Mouse (Mus musculus): ENCODE data around the gene Lhfpl3.

Lhfpl3 gene

DNA sequence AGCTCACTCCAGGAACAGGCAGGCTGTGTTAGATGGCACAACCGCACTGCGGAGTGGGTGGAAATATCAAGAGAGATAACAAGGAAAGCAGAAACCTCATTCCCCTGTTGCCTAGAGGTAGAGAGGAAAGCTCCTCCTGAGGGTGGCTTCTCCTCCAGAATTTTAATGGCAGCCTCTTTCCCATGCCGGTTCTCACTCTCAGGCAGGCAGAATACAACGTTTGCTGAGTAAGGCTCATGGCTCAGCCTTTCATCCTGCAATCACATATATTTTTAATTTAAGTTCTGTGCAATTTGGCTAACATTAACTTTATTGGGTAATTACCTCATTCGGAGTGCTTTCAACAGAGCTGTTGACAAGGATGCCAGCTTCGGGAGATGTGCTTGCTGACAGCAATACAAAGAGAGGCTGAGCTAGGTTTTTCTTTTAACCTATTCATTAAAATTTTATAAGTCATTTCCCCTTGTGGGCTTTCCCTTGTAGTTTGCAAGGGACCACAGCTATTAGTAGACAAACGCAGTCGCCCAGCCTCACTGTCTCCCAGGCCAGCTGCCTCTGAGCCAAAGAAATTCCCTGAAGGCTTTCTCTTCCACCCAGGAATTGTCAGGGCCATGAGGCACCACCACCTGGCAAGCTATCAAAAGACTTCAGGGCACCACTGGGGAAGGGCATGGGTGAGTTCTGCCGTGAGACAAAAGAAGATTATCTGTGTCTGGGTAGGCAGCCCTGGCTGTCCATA is 394.5 kb downstream of the Lhfpl3 start:
- DNase-seq (ENCODE audit: extremely low read depth, low read depth) = no peak

DNA sequence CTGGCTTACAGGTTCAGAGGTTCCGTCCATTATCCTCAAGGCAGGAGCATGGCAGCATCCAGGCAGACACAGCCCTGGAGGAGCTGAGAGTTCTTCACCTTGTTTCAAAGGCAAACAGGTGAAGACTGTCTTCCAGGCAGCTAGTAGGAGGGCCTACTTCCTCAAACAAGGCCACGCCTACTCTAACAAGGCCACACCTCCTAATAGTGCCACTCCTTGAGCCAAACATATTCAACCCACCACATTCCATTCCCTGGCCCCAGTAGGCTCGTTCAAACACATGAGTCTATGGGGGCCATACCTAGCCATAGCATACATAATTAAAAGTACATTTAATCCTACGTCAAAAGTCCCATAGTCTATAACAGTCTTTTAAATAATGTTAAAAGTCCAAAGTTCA is 407.4 kb downstream of the Lhfpl3 start:
- no peak for DNase-seq (ENCODE audit: extremely low read depth, low read depth)

DNA sequence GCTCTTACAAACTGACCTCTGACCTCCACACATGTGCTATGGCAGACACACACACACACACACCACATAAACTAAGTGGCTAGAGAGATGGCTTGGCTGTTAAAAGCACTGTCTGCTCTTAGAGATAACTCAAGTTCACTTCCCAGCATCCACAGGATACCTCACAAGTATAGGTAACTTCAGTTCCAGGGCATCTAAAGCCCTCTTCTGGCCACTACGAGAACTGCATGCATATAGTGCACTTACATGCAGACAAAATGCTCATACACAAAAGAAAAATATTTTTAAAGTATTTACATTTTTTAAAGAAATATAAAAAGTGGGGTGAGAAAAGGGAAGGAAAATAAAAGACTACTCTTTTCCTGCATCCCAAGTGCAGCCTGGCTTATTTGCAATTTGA is 408.6 kb downstream of the Lhfpl3 start:
- peak; percentile 7 for DNase-seq (ENCODE audit: extremely low read depth, low read depth)

DNA sequence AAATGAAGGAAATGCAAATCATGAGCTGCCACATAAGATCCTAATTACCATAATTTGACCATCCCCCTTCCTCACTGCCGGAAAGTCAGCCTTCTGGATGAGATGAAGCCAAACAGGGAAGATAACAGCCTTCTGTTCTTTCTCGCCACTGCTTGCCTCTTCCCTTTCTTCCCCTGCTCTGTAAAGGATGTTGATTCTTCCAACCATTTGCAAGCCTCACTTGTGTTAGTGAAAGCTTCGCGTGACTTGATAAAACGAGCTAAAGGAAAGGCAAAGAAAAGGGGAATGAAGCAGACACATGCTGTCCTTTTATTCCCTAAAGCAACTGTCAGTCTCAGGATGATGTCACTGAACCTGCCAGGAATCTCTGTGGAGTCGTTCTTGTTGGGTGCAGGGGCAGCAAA is 420.1 kb downstream of the Lhfpl3 start:
- no peak for DNase-seq (ENCODE audit: extremely low read depth, low read depth)

DNA sequence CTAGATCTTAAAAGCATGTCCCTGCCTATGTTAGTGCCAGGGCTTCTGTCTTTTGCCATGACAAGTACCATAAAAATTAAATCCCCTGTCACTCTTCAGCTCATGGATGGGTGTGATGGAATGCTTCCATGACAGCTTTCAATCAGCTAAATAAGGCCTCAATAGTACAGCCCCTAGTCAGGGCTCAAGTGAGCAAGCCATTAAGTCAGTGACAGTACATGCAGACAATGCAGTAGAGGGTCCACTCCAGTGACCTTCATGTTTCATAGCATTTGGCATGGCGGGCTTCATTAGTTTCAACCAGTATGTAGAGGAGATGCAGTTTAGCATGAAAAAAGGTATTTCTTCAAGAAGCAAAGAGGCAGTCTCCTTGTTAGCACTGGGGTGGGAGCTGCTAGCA is 420.8 kb downstream of the Lhfpl3 start:
- DNase-seq (ENCODE audit: extremely low read depth, low read depth) = no peak

DNA sequence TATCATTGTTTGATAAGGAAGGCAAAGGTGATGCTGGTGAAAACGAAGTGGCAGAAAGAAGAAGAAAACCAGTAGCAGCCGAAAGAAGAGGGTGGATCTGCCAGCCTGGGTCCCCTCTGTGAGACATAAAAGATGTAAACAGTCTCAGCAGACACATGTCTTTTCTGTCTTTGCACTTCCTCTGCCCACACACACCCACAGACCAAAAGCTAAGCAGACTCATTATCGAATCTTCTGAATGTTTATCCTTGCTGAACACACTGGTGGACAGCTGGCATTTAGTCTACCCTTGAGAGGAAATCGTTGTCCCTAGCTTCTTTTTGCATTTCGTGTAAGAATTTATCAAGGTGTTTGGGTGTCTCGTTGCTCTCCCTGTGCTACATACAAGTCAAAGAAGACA is 443.8 kb downstream of the Lhfpl3 start:
- no peak for DNase-seq (ENCODE audit: extremely low read depth, low read depth)

DNA sequence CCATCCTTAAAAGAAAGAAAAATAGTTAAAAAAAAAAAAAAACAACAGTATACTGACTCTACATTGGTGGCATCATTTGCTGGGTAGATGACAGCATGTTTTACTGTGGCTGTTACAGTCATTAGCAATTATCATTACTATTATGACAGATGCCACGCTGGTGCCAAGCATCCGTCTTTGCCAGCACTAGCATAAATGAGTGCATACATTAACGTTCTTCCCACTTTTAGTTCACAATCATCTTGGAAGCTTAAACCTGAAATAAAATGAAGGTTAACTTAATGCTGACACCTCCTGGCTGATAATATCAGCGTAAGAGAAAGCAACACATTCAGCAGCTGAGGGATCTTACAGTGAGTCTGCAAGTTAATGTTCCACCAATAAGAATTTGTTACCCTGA is 451.0 kb downstream of the Lhfpl3 start:
- no peak for DNase-seq (ENCODE audit: extremely low read depth, low read depth)

DNA sequence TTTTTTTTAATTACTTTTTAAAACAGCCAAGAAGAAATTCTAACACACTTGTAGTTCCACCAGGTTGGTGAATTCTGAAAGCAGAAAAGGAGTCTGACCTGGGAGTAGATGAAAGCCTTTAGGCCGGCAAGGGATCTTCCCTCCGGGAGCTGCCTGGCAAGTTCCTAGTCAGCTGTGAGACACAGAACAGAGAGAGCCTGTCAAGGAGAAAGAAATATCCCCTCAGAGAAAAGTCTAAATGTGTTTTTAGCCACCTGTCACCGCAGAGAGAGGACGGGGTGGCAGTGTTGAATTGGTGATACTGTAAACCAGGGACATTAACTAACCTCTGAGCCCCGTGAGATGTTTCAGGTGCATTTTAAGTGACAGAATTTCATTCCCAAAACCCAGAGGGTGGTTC is 467.2 kb downstream of the Lhfpl3 start:
- DNase-seq (ENCODE audit: extremely low read depth, low read depth) = no peak

DNA sequence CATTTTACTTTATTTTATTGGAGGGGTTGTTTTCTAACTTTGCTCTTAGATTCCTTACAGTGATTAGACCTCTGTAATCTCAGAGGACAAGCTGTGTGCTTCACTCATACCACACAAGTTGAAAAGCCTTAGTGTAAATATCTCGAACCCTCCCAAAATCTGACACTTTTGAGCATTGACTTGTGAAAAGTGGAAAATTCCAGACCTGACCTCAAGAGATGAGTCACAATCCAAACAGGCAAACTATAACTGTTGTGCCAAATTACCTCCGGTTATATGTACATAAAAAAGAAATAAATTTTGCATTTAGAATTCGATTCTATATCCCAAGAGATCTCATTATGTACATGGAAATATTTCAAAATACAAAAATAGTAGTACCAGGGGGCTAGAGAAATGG is 468.8 kb downstream of the Lhfpl3 start:
- DNase-seq (ENCODE audit: extremely low read depth, low read depth) = no peak

DNA sequence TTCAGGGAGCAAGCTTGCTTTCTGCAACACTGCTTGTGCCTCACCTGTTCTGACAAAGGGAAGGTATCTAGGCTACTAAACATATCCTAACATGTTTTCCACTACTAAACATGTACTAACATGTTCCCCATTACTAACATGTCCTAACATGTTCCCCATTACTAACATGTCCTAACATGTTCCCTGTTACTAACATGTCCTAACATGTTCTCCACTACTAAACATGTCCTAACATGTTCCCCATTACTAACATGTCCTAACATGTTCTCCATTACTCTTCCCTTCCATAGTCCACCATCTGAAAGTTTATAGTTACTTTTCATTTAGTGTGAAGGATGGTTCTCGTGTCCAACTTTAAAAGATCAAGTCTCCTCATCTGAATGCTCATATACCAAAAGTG is 473.8 kb downstream of the Lhfpl3 start:
- no peak for DNase-seq (ENCODE audit: extremely low read depth, low read depth)

DNA sequence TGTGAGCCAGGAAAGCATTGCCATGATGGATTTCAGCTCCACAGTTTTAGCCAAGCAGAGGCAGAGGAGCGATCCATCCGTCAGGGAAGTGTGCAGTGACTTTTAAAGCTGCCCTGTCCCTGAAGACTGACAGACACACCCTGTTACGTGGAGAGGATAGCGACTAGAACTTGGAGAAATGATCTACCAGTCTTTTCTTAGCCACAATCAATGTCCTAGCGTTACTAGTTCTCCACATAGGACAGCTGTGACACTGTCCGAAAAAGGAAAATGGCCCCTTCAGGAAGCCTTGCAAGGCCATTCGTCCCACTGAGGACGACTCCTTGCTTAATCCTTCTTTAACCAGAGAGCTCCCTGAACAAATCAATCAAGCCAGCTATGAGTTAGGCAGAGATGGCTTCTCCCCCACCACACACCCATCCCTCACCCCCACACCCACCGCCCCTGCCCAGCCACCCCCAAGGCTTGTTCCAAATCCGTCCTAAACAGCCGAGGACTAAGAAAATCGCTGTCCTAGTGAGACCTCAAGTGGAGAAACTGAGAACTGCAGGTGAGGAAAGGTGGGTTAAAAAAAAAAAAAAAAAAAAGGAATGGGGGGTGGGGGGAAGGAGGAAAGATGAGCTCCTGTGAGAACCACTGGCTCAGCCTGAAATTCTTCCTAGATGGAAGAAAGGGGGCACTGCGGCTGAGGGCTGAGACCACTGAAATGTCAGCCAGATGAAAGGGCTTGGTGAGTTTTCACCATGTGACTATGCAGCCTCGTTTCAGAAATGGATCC is 479.1 kb downstream of the Lhfpl3 start:
- DNase-seq (ENCODE audit: extremely low read depth, low read depth) = peak; percentile 41

DNA sequence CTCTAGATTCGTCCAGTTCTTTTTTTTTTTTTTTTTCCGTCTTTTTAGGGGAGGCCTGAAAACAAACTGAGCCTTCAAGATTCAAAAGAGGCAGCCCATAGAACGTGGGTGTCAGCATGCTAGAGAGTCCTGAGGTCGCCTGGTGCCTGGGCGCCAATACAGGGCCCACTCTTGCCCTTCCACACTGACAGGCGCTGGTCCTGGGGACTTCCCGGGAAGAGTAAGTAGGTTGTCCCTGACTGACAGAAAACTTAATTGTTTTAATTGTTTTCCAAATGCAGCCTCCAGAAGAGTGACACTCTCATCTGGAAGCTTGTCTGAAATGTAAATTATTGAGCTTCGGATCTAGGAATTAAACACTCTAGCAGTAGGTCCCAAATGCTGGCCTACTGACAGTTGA is 479.8 kb downstream of the Lhfpl3 start:
- no peak for DNase-seq (ENCODE audit: extremely low read depth, low read depth)

DNA sequence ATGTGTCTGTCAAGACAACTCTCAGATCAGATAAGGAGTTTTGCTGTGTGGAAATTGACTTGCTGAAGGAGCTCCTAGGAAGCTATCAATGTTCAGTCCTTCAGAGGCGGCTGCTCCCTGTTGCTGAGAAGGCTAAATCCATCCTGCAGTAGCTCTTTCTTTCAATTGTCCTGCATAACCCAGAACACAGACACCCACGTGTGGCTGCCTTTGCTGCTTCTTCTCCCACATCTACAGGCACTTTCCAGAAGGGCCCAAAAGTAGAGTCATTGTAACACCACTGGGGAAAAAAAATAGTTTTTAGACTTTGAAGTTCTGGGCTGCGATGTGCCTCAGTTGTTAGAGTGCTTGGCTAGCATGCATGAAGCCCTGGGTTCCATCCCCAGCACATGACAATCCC is 480.9 kb downstream of the Lhfpl3 start:
- no peak for DNase-seq (ENCODE audit: extremely low read depth, low read depth)

DNA sequence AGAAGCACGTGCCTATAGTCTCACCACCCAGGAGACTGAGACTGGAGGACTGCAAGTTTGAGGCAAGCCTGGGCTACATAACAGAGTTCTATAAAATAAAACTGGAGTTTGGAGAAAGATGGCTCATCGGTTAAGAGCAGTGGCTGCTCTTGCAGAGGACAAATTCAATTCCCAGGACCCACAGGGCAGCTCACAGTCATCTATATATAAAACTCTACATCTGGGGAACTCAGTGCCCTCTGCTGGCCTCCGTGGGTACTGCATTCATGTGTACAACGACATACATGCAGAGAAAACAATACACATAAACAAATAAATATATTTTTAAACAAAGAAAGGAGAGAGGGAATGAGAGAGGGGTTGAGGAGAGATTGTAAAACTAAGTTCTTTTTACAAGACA is 501.1 kb downstream of the Lhfpl3 start:
- DNase-seq (ENCODE audit: extremely low read depth, low read depth) = peak; percentile 36

DNA sequence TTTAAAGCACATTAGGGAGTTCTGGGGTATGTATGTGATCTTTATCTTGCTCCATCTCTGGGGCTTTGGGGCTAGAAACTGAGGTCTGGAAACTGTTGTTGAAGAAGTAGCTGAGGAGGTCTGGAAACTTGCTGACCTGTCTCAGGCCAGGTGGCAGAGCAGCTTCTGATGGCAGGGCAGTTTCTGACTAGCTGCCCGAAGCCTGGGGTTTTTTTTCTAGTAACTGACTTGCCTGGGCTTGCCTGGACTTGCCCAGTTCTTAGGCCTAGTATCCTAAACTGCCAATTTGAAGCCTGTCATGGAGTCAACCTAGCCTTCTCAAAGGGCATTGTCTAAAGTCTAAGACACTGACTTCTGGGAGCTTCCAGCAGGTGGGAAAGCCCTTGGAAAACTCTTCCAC is 501.9 kb downstream of the Lhfpl3 start:
- no peak for DNase-seq (ENCODE audit: extremely low read depth, low read depth)

DNA sequence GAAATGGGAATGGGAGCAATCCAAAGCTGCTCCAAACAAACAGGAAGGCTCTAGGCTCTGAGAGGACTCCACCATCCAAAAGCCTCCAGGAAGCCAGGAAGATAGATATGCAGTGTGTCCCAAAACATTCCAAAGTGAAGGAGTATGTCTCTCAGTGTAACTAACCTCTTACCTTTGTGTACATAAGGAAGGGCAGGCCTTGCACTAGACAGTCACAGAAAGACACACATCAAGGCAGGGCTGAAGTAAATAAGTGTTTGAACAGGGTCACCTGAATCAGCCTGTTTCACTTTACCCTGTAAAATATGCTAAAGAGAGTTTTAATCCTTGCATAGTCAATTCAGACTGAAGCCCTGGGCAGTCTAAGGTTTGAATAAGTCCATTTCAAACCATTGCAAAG is 502.4 kb downstream of the Lhfpl3 start:
- DNase-seq (ENCODE audit: extremely low read depth, low read depth) = no peak

DNA sequence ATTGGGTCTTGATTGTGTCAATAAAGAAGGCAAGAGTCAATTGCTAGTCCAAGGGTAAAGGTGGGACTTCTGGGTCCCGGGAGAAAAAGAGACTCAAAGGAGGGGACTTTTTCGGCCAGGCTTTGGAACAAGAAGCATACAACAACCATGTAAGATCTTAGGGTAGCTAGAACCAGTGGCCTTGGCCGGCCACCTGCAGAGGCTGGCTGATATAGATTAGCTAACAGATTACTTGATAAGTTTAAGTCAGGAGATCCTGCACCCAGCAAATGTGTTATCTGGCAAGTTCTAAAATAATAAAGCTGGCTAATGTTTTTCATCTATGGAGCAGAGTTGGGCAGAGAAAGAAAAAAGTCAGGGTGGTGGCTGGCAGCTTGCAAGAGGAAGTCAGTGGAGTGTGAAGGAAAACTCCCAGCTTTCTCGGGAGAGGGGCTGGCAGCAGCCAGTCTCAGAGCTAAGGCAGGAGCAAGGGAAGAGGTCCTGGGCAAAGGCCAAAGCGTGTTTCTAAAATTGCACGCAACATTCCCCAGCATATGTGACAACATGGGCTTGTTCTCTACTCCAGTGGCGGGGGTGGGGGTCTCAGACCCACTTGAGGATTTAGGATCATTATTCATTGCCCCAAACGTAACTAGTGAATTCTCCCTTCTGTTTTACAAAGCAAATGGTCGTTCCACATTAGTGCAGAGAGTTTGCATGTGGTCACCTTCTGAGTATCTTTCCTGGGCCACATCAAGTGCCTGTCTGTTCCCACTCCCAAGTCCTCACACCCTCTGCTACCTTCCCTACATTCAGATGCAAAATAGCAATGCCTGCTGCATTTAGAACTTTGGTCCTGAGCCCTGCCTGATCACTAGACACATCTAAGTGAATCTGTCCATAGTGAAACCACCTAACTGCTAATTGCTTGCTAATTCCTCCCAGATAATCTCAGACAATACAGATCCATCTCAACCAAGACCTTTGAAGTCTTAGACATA is 504.3 kb downstream of the Lhfpl3 start:
- DNase-seq (ENCODE audit: extremely low read depth, low read depth) = no peak

DNA sequence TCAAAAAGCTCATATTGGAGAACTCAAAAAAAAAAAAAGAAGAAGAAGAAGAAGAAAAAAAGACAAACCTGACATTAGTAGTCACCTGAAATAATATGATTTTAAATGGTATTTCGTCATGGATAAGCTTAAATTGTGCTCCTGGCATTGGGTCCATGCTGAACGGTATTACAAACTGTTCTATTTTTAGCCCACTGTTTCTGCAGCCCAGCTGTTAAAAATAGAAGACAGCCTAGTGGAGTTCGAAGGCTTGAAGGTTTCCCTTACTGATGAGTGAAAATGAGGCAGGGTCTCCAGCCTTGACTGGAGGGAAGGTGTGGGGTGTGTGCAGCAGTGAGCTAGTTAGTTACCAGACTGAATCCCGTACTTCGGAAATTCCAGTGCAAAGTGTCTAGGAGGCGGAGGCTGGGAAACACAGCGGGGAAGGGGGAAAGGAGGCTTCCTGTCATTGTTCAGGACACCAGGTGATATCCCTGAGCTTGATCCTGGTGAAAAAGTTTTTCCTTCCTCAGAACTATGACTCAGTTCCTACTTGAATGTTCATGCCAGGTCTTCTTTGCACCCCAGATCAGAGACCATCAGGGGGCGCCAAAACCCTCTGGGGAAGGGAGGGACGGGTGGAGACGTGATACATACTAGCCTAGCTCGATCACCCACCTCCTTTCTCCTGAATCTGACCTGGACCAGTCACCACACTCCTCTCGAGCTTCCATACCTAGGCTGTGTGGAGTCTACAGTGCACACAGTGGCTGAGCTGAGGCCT is 505.8 kb downstream of the Lhfpl3 start:
- peak; percentile 26 for DNase-seq (ENCODE audit: extremely low read depth, low read depth)

DNA sequence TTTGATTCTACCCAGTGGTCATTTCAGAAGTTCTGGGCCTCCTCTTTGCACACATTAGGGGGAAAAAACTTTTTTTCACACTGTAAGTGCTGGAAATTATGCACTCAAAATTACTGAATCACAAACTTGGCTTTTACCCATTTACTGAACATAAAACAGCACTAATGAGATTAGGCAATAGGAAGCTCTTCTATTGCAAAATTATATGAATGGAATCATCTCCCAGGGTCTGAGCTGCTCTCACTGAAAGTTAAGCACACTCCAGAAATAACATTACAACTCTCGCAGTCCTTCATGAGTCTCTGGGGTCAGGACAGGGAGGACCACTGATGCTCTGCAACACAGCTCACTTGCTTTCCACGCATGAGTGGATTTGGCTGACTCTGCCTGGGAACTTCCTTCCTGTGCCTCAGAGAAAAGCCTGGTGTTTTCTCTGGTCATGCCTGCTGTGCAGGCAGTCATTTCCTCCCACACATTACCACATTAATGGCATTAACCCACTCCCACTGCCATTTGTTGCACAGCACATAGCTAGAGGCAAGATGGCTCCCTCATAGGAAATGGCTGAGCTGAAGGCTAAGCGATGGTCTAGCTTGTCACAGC is 510.1 kb downstream of the Lhfpl3 start:
- no peak for DNase-seq (ENCODE audit: extremely low read depth, low read depth)

DNA sequence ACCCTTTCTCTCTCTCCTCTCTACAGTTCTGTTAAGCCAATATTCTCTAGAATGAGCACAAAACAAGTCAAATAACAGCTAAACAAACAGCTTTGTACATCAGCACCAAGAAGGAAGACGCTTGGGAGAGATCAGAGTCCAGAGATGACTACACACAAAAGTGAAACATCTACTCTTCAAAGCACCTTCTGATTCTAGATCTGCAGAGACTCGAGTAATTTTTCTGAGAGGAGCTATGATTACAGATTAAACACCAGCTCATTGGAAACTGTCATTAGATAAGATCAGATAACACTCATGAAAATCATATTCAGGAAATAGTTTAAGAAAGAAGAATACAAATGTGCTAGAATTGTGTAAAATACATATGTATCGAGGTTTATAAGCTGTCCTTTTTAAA is 527.5 kb downstream of the Lhfpl3 start:
- DNase-seq (ENCODE audit: extremely low read depth, low read depth) = no peak

DNA sequence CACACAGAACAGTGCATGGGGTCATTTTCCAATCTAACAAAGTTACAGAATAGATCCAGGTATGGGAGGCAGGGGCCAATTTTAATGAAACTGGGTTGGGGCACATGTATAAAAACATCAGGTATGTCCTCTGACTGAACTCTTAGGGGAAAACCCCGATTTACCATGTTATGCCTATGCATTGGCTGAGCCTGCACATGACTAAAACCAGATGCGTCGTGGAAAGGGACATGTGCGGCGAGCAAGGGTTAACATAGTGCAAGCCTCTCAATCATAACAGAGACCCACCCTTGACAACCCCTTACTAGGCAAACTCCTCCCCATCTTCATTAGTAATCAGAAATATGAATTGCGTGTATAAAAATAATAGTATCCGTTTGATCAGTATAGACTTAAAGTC is 533.5 kb downstream of the Lhfpl3 start:
- DNase-seq (ENCODE audit: extremely low read depth, low read depth) = no peak
